Mouse (Mus musculus): ENCODE data around the gene Igdcc4. TPM values are rescaled to one million over a fixed set of nuclear protein-coding genes. Genes with fewer than 3 reads are reported as not detected.

Gene Igdcc4
- polyA plus RNA-seq (2017; shearing (Covaris generic)): 0.19 TPM

GRCm38 (mm10) chr9:65100991-65101685 is at the start of gene Igdcc4:
Igdcc4 (plus strand) TSS chr9:65101486.

GRCm38 (mm10) chr9:65140936-65141305 is 39.6 kb downstream of the Igdcc4 start, which contains the start of gene Igdcc3:
Igdcc3 (plus strand) TSS chr9:65141189.

Other genes starting within 250 kb of the Igdcc4 start
- gene Slc24a1, start 149.9 kb upstream of the Igdcc4 start, polyA plus RNA-seq (2017; shearing (Covaris generic)): 0.12 TPM
- gene Ints14, start 140.6 kb upstream of the Igdcc4 start, polyA plus RNA-seq (2017; shearing (Covaris generic)): 46.5 TPM
- gene Hacd3, start 79.8 kb upstream of the Igdcc4 start, polyA plus RNA-seq (2017; shearing (Covaris generic)): 118 TPM
- 69.8 TPM for gene Dpp8, start 69.1 kb upstream of the Igdcc4 start, polyA plus RNA-seq (2017; shearing (Covaris generic))
- gene Igdcc3, start 39.7 kb downstream of the Igdcc4 start, polyA plus RNA-seq (2017; shearing (Covaris generic)): 0.06 TPM
- gene Parp16, start 93.9 kb downstream of the Igdcc4 start, polyA plus RNA-seq (2017; shearing (Covaris generic)): 10.5 TPM
- gene Cilp, start 163.7 kb downstream of the Igdcc4 start, polyA plus RNA-seq (2017; shearing (Covaris generic)): 0.07 TPM
- gene Clpx, start 192.8 kb downstream of the Igdcc4 start, polyA plus RNA-seq (2017; shearing (Covaris generic)): 47.0 TPM
- 32.8 TPM for gene Pdcd7, start 244.6 kb downstream of the Igdcc4 start, polyA plus RNA-seq (2017; shearing (Covaris generic))